Mouse (Mus musculus) ES-E14 (cell line): ENCODE measurements around the gene Rpgrip1l. TPM values are rescaled to one million over a fixed set of nuclear protein-coding genes. Genes with fewer than 3 reads are reported as not detected.

Source experiments
- DNase-seq: peaks from one replicate; pipeline ENCODE4 v3.0.0-alpha.2; 2013; ENCODE audit warnings: low read depth, low spot score
- H3K27ac ChIP-seq: 2 replicates; pipeline ENCODE4 v1.5.1; 2012; ENCODE audit warnings: low read depth, mild to moderate bottlenecking, low read length, moderate library complexity, mixed read lengths; ENCODE audit not compliant: poor library complexity, insufficient read depth, severe bottlenecking
- H3K36me3 ChIP-seq: 2 replicates; pipeline ENCODE4 v1.6.1; 2012; ENCODE audit warnings: mild to moderate bottlenecking, low read length, moderate library complexity, mixed read lengths; ENCODE audit not compliant: control insufficient read depth, poor library complexity, insufficient read depth, severe bottlenecking
- H3K4me1 ChIP-seq, 2 experiments: fragments of 150-350 bp in 1 of 2; sonication (generic) in 1 of 2; 2 replicates each; pipeline ENCODE4 v1.6.1; 2012; ENCODE audit warnings: low read length in 2 of 2, mild to moderate bottlenecking in 1 of 2, mixed read lengths in 1 of 2; ENCODE audit not compliant: control insufficient read depth in 2 of 2, insufficient read depth in 2 of 2, poor library complexity in 1 of 2
- H3K4me3 ChIP-seq, 2 experiments: fragments of 150-350 bp in 1 of 2; sonication (generic) in 1 of 2; 2 replicates each; pipeline ENCODE4 v1.5.1; 2012; ENCODE audit warnings: low read length in 2 of 2, low read depth in 1 of 2, mild to moderate bottlenecking in 1 of 2, mixed read lengths in 1 of 2; ENCODE audit not compliant: insufficient read depth in 1 of 2, poor library complexity in 1 of 2, severe bottlenecking in 1 of 2
- H3K9ac ChIP-seq: 2 replicates; pipeline ENCODE4 v1.6.1; 2012; ENCODE audit warnings: low read depth, mild to moderate bottlenecking, low read length, mixed read lengths; ENCODE audit not compliant: poor library complexity, insufficient read depth, severe bottlenecking
- H3K9me3 ChIP-seq: fragments of 150-350 bp; sonication (generic); 2 replicates; pipeline ENCODE4 v1.6.1; 2012; ENCODE audit warnings: low read depth, mild to moderate bottlenecking, low read length; ENCODE audit not compliant: control insufficient read depth, insufficient read depth
- CHD2 ChIP-seq: IDR thresholded peaks from 2 replicates; pipeline ENCODE4 v1.6.1; 2014; ENCODE audit warnings: mild to moderate bottlenecking, low read depth, low read length, inconsistent platforms
- HCFC1 ChIP-seq: IDR thresholded peaks from 2 replicates; pipeline ENCODE4 v1.6.1; 2012; ENCODE audit warnings: low read length, inconsistent platforms, borderline replicate concordance; ENCODE audit not compliant: insufficient read depth
- MAFK ChIP-seq: IDR thresholded peaks from 2 replicates; pipeline ENCODE4 v1.6.1; 2014; ENCODE audit warnings: mild to moderate bottlenecking, low read depth, low read length, inconsistent platforms; ENCODE audit not compliant: insufficient read depth
- ZC3H11A ChIP-seq: IDR thresholded peaks from 2 replicates; pipeline ENCODE4 v1.6.1; 2012; ENCODE audit warnings: low read depth, mild to moderate bottlenecking, inconsistent platforms, low read length, borderline replicate concordance
- ZNF384 ChIP-seq: IDR thresholded peaks from 2 replicates; pipeline ENCODE4 v1.6.1; 2012; ENCODE audit warnings: low read depth, low read length, inconsistent platforms
- in situ Hi-C, 2 experiments: fragments of 600-800 bp; cut with MboI; formaldehyde crosslinking; loops; one replicate each; pipeline ENCODE4 v1.15.1; 2025; ENCODE audit warnings: low sequenced_read_pairs in 2 of 2, inconsistent platforms in 1 of 2; ENCODE audit not compliant: unreplicated experiment in 2 of 2
- total RNA-seq: library from RNA; depleted of rRNA; stranded (reverse); fragments of 300-350 nt; gene quantifications from 2 replicates; pipeline ENCODE4 v1.2.3, GENCODE M21; 2012

Gene Rpgrip1l
- total RNA-seq, 1 experiment: 2.7 TPM

GRCm38 (mm10) chr8:91339651-91340050, 26.6 kb upstream of the Rpgrip1l start:
- in situ Hi-C loops: no loop called here
- no peak overlapping the region for H3K27ac ChIP-seq

DNA sequence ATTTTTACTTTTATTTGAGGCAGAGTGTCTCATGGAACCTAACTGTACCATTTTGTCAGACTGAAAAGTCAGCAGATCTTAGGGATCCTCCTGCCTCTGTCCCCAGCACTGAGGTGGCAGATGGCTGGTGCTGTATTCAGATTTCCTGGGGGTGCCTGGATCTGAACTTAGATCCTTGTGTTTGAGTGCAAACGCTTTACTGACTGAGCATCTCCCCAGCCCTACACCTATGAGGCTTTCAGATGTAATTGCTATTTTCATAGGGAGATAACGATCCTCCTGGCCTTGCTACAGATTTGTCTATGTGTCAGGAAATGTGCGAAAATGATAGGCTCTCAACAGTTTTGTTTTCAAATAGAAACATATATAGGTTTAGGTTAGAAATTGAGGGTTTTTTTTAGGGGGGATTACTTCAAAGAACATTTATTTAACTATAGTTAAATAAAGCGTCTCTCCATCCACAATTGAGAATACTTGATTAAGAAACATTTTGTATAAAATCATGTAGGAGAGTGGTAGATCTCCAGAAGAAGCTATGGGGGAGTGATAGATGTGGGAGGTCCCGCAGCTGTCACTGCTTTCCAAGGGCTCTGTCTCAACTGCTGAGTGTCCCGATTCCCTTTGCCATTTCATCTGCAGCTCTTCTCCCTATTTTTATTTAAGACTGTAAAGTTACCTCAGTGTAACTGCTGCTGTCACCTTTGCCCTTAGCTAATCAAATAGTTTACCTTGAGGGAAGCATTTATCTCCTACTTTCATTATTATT, 25.5 kb upstream of the Rpgrip1l start:
- Histone ChIP-seq H3K4me1 (no peaks in the 10 kb centered on the region), H3K9me3 (no peaks in the 10 kb centered on the region), H3K9ac (no peak overlapping the region), H3K36me3 (no peaks in the 10 kb centered on the region), H3K4me3 (no peak overlapping the region), H3K27ac (no peak overlapping the region)
- in situ Hi-C loops: no loop called here
- DNase-seq: no peak
- TF ChIP-seq ZC3H11A: no peak

More at GRCm38 (mm10) chr8:91339651-91340050, 26.6 kb upstream of the Rpgrip1l start:
- TF ChIP-seq HCFC1 (no peak), ZC3H11A (no peak), MAFK (no peak), ZNF384 (no peak), CHD2 (no peak)
- no peak overlapping the region for H3K4me3 ChIP-seq
- H3K9me3 ChIP-seq: no peaks in the 10 kb centered on the region
- DNase-seq: no peak
- peaks cover 0 to 3% of the 10 kb centered on the region in 2 experiments; a peak in 1 of 4 replicates for H3K4me1 ChIP-seq
- no peaks in the 10 kb centered on the region for H3K36me3 ChIP-seq
- no peak overlapping the region for H3K9ac ChIP-seq

DNA sequence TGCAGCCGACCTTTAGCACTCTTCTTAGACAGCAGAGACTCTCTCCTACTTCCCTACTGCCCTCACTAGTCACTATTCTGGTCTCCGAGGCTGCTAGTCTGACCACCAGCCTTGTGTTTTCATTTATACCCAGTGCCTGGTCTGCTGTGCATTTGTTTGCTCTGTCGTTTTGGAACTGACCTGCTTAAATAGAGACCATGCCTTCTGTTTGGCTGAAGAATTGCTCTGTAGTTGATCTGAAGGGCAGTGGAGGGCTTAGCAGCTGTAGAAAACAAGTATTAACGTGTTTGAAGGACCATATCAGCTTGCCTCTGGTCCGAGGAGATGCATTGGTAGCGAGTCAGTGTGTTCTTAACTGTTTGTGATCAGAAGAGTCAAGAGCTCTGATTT, 16.4 kb upstream of the Rpgrip1l start:
- H3K4me3 ChIP-seq: no peak overlapping the region
- no peak overlapping the region for H3K27ac ChIP-seq
- H3K9ac ChIP-seq: no peak overlapping the region
- in situ Hi-C loops: no loop called here
- no peaks in the 10 kb centered on the region for H3K36me3 ChIP-seq
- peaks cover 5 to 19% of the 10 kb centered on the region in 2 experiments; a peak in 2 of 4 replicates for H3K4me1 ChIP-seq
- no peak for DNase-seq
- no peaks in the 10 kb centered on the region for H3K9me3 ChIP-seq
- TF ChIP-seq MAFK: no peak
- TF ChIP-seq HCFC1: no peak
- no peak for TF ChIP-seq ZNF384
- no peak for TF ChIP-seq ZC3H11A
- no peak for TF ChIP-seq CHD2

DNA sequence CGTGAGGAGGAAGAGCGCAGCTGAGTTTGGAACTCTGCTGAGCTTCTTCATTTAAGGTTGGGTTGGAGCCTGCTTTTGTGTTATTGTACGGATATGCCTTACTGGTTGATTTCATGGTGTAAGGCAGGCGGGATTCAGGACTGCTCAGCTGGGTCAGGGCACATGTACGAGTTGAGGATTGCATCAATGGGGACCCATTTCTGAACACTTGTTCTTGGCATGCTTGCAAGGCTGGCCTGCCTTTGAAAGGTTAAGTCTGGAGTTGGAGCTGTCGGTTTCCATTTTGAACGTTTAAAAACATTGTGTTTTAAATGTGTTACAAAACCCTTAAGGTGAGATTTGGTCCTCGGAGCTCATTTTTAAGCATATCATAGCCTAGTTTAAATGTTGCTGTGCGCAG, 16.0 kb upstream of the Rpgrip1l start:
- no peak overlapping the region for H3K27ac ChIP-seq
- no peak overlapping the region for H3K9ac ChIP-seq
- DNase-seq: no peak
- H3K9me3 ChIP-seq: no peaks in the 10 kb centered on the region
- H3K4me3 ChIP-seq: no peak overlapping the region
- H3K4me1 ChIP-seq: peaks cover 5 to 19% of the 10 kb centered on the region in 2 experiments; a peak in 2 of 4 replicates
- in situ Hi-C loops: no loop called here
- TF ChIP-seq CHD2 (no peak), ZC3H11A (no peak), ZNF384 (no peak), MAFK (no peak), HCFC1 (no peak)
- H3K36me3 ChIP-seq: no peaks in the 10 kb centered on the region
